Mouse (Mus musculus) spleen, adult 2 months (tissue): ENCODE results near the gene Ryr3.

Source experiments
- CTCF ChIP-seq: fragments of 200-500 bp; IDR thresholded peaks from 2 replicates; pipeline ENCODE4 v1.5.1; 2011; ENCODE audit warnings: mild to moderate bottlenecking, inconsistent platforms; ENCODE audit not compliant: insufficient read depth, insufficient read length, insufficient replicate concordance; ENCODE audit errors: extremely low read depth
- POLR2A ChIP-seq: fragments of 200-500 bp; IDR thresholded peaks from 2 replicates; pipeline ENCODE4 v1.6.1; 2011; ENCODE audit warnings: low read depth, low read length, inconsistent platforms

DNA sequence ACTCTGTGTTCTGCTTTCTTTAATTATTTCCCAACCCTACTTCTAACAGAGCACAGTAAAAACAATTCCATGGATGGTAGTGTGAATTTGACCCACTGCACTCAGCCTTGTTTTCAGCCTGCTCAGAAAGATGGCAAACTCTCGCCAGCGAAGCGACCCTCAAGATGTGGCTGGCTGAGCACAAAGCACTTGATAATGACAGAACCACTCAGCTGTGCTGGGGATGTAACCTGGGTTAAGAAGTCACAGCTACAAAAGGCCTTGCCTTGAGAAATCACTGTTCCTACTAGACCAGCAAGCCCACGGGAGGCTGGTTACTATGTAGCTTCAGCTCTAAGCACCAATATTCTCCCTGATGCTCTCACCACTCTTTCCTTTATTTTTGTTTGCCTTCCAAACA, 140.5 kb downstream of the Ryr3 start:
- no peak for TF ChIP-seq POLR2A
- TF ChIP-seq CTCF = no peak
